Mouse (Mus musculus): Measurements from ENCODE around the gene Apbb2. TPM values are rescaled to one million over a fixed set of nuclear protein-coding genes. Genes with fewer than 3 reads are reported as not detected.

The Apbb2 gene
- polyA plus RNA-seq, 1 experiment from 2014 or later: 5.6 TPM

GRCm38 (mm10) chr5:66600415-66600814 lies 18.2 kb downstream of the Apbb2 start:
- no peak overlapping the region for H3K9ac ChIP-seq (replicated peaks)

GRCm38 (mm10) chr5:66599888-66600287 lies 18.7 kb downstream of the Apbb2 start:
- 60% methylated on average over 9 of the region's 9 CpGs for WGBS (ENCODE audit: insufficient replicate concordance)
- DNase-seq: no peak

More at GRCm38 (mm10) chr5:66600415-66600814, 18.2 kb downstream of the Apbb2 start:
- ATAC-seq: no peak
- TF ChIP-seq CTCF (IDR thresholded peaks at IDR 0.05; ENCODE audit: low read depth): no peak
- no peak for TF ChIP-seq EP300 (IDR thresholded peaks at IDR 0.05; ENCODE audit: low read depth)
- no peaks in the 10 kb centered on the region for H3K36me3 ChIP-seq (replicated peaks; ENCODE audit: insufficient read depth, low read length)
- DNase-seq: no peak
- H3K9me3 ChIP-seq (ENCODE audit: low read length): no peaks in the 10 kb centered on the region
- WGBS (ENCODE audit: insufficient replicate concordance): 68% methylated on average over 8 of the region's 8 CpGs
- H3K4me2 ChIP-seq (ENCODE audit: low read depth, low read length): no peak overlapping the region
- H3K27me3 ChIP-seq (ENCODE audit: insufficient read depth, low read length): no peaks in the 10 kb centered on the region
- H3K27ac ChIP-seq (ENCODE audit: low read depth): no peak overlapping the region
- peaks cover 3% of the 10 kb centered on the region; the same call in 1 of the 2 replicates for H3K4me1 ChIP-seq (ENCODE audit: insufficient read depth)
- no peak overlapping the region for H3K4me3 ChIP-seq (ENCODE audit: low read depth, low read length)

GRCm38 (mm10) chr5:66596296-66596695 lies 22.3 kb downstream of the Apbb2 start:
- 70% methylated on average over 3 of the region's 3 CpGs for WGBS (ENCODE audit: insufficient replicate concordance)
- no peak overlapping the region for H3K9ac ChIP-seq (replicated peaks)
- no peak overlapping the region for H3K4me3 ChIP-seq (ENCODE audit: low read depth, low read length)

More at GRCm38 (mm10) chr5:66599888-66600287, 18.7 kb downstream of the Apbb2 start:
- no peak overlapping the region for H3K9ac ChIP-seq (replicated peaks)
- no peak overlapping the region for H3K4me2 ChIP-seq (ENCODE audit: low read depth, low read length)
- H3K4me1 ChIP-seq (ENCODE audit: insufficient read depth): peaks cover 3% of the 10 kb centered on the region; the same call in 1 of the 2 replicates
- ATAC-seq: no peak
- H3K9me3 ChIP-seq (ENCODE audit: low read length): no peaks in the 10 kb centered on the region
- TF ChIP-seq EP300 (IDR thresholded peaks at IDR 0.05; ENCODE audit: low read depth): no peak
- no peak for TF ChIP-seq CTCF (IDR thresholded peaks at IDR 0.05; ENCODE audit: low read depth)
- H3K27ac ChIP-seq (ENCODE audit: low read depth): no peak overlapping the region
- no peaks in the 10 kb centered on the region for H3K27me3 ChIP-seq (ENCODE audit: insufficient read depth, low read length)
- H3K4me3 ChIP-seq (ENCODE audit: low read depth, low read length): no peak overlapping the region
- no peaks in the 10 kb centered on the region for H3K36me3 ChIP-seq (replicated peaks; ENCODE audit: insufficient read depth, low read length)

GRCm38 (mm10) chr5:66594881-66595280 lies 23.7 kb downstream of the Apbb2 start:
- DNase-seq (no peak), ATAC-seq (no peak)
- H3K9ac ChIP-seq (replicated peaks): no peak overlapping the region
- H3K4me2 ChIP-seq (ENCODE audit: low read depth, low read length): no peak overlapping the region
- H3K9me3 ChIP-seq (ENCODE audit: low read length): no peaks in the 10 kb centered on the region
- H3K27me3 ChIP-seq (ENCODE audit: insufficient read depth, low read length): no peaks in the 10 kb centered on the region
- no peaks in the 10 kb centered on the region for H3K4me1 ChIP-seq (ENCODE audit: insufficient read depth)
- H3K27ac ChIP-seq (ENCODE audit: low read depth): no peak overlapping the region
- no peaks in the 10 kb centered on the region for H3K36me3 ChIP-seq (replicated peaks; ENCODE audit: insufficient read depth, low read length)
- H3K4me3 ChIP-seq (ENCODE audit: low read depth, low read length): no peak overlapping the region
- 82% methylated on average over 14 of the region's 14 CpGs for WGBS (ENCODE audit: insufficient replicate concordance)
- TF ChIP-seq CTCF (IDR thresholded peaks at IDR 0.05; ENCODE audit: low read depth): no peak
- no peak for TF ChIP-seq EP300 (IDR thresholded peaks at IDR 0.05; ENCODE audit: low read depth)

More at GRCm38 (mm10) chr5:66596296-66596695, 22.3 kb downstream of the Apbb2 start:
- H3K4me2 ChIP-seq (ENCODE audit: low read depth, low read length): no peak overlapping the region
- no peak overlapping the region for H3K27ac ChIP-seq (ENCODE audit: low read depth)
- no peaks in the 10 kb centered on the region for H3K9me3 ChIP-seq (ENCODE audit: low read length)
- TF ChIP-seq CTCF (IDR thresholded peaks at IDR 0.05; ENCODE audit: low read depth) (no peak), EP300 (IDR thresholded peaks at IDR 0.05; ENCODE audit: low read depth) (no peak)
- H3K36me3 ChIP-seq (replicated peaks; ENCODE audit: insufficient read depth, low read length): no peaks in the 10 kb centered on the region
- H3K4me1 ChIP-seq (ENCODE audit: insufficient read depth): no peaks in the 10 kb centered on the region
- ATAC-seq: no peak
- no peaks in the 10 kb centered on the region for H3K27me3 ChIP-seq (ENCODE audit: insufficient read depth, low read length)
- no peak for DNase-seq

- TF ChIP-seq EP300 (IDR thresholded peaks at IDR 0.05; ENCODE audit: low read depth) (no peak), CTCF (IDR thresholded peaks at IDR 0.05; ENCODE audit: low read depth) (no peak)
- H3K4me2 ChIP-seq (ENCODE audit: low read depth, low read length): no peak overlapping the region
- 0 out of 2 replicates have a peak, but pooled peaks cover 3% of the 10 kb centered on the region for H3K4me1 ChIP-seq (ENCODE audit: insufficient read depth)
- no peaks in the 10 kb centered on the region for H3K27me3 ChIP-seq (ENCODE audit: insufficient read depth, low read length)
- no peak overlapping the region for H3K4me3 ChIP-seq (ENCODE audit: low read depth, low read length)
- no peak overlapping the region for H3K27ac ChIP-seq (ENCODE audit: low read depth)
- ATAC-seq (no peak), DNase-seq (no peak)
- no peaks in the 10 kb centered on the region for H3K9me3 ChIP-seq (ENCODE audit: low read length)
- no peak overlapping the region for H3K9ac ChIP-seq (replicated peaks)
- 80% methylated on average over 6 of the region's 6 CpGs for WGBS (ENCODE audit: insufficient replicate concordance)
- H3K36me3 ChIP-seq (replicated peaks; ENCODE audit: insufficient read depth, low read length): no peaks in the 10 kb centered on the region
Observed at GRCm38 (mm10) chr5:66586236-66586745, 32.3 kb downstream of the Apbb2 start.

- H3K27me3 ChIP-seq (ENCODE audit: insufficient read depth, low read length): no peaks in the 10 kb centered on the region
- TF ChIP-seq EP300 (IDR thresholded peaks at IDR 0.05; ENCODE audit: low read depth) (no peak), CTCF (IDR thresholded peaks at IDR 0.05; ENCODE audit: low read depth) (no peak)
- ATAC-seq (no peak), DNase-seq (no peak)
- H3K9me3 ChIP-seq (ENCODE audit: low read length): no peaks in the 10 kb centered on the region
- 0 out of 2 replicates have a peak, but pooled peaks cover 3% of the 10 kb centered on the region for H3K4me1 ChIP-seq (ENCODE audit: insufficient read depth)
- H3K4me3 ChIP-seq (ENCODE audit: low read depth, low read length): no peak overlapping the region
- H3K27ac ChIP-seq (ENCODE audit: low read depth): no peak overlapping the region
- H3K9ac ChIP-seq (replicated peaks): no peak overlapping the region
- no peak overlapping the region for H3K4me2 ChIP-seq (ENCODE audit: low read depth, low read length)
- H3K36me3 ChIP-seq (replicated peaks; ENCODE audit: insufficient read depth, low read length): no peaks in the 10 kb centered on the region
- 49% methylated on average over 4 of the region's 4 CpGs for WGBS (ENCODE audit: insufficient replicate concordance)
Observed at GRCm38 (mm10) chr5:66583019-66583406, 35.6 kb downstream of the Apbb2 start.

Measured in liver, postnatal 0 days (tissue).